Mouse (Mus musculus) liver, embryonic 15.5 days (tissue): ENCODE data around the gene Trim43b. TPM values are rescaled to one million over a fixed set of nuclear protein-coding genes. Genes with fewer than 3 reads are reported as not detected.
"Not testable (repeated sequence)": the region's sequence is repeated elsewhere in the genome, so short reads cannot be mapped to it uniquely, and the experiment has no call there.

Experiments
- ATAC-seq: fragments of 200-750 bp; cut with Nextera tagmentation; 2 replicates; pipeline ENCODE4 v1.8.0; 2017; ENCODE audit warnings: moderate number of reproducible peaks, mild to moderate bottlenecking, moderate library complexity; ENCODE audit not compliant: insufficient read depth
- H3K27ac ChIP-seq: fragments of 300-500 bp; sonication (generic); replicated peaks from 2 replicates; pipeline ENCODE4 v1.5.1; 2015; ENCODE audit warnings: mild to moderate bottlenecking, inconsistent platforms
- H3K27me3 ChIP-seq: fragments of 300-500 bp; sonication (generic); 2 replicates; pipeline ENCODE4 v1.6.1; 2015; ENCODE audit warnings: mild to moderate bottlenecking, inconsistent platforms
- H3K36me3 ChIP-seq: fragments of 300-500 bp; sonication (generic); replicated peaks from 2 replicates; pipeline ENCODE4 v1.6.1; 2015; ENCODE audit warnings: moderate library complexity, mild to moderate bottlenecking, inconsistent platforms
- H3K4me1 ChIP-seq: fragments of 300-500 bp; sonication (generic); replicated peaks from 2 replicates; pipeline ENCODE4 v1.6.1; 2015; ENCODE audit warnings: inconsistent platforms
- H3K4me2 ChIP-seq: fragments of 300-500 bp; sonication (generic); 2 replicates; pipeline ENCODE4 v1.6.1; 2015; ENCODE audit warnings: moderate library complexity, mild to moderate bottlenecking, inconsistent platforms
- H3K4me3 ChIP-seq: fragments of 300-500 bp; sonication (generic); replicated peaks from 2 replicates; pipeline ENCODE4 v1.5.1; 2015; ENCODE audit warnings: mild to moderate bottlenecking, inconsistent platforms
- H3K9ac ChIP-seq: fragments of 300-500 bp; sonication (generic); 2 replicates; pipeline ENCODE4 v1.6.1; 2015; ENCODE audit warnings: moderate library complexity, mild to moderate bottlenecking, inconsistent platforms
- H3K9me3 ChIP-seq: fragments of 300-500 bp; sonication (generic); replicated peaks from 2 replicates; pipeline ENCODE4 v1.6.1; 2016; ENCODE audit warnings: inconsistent platforms
- WGBS: fragments of 180-500 bp; shearing (Covaris S2); methylation state at CpG from one replicate; pipeline ENCODE4 v1.1.7; 2015; ENCODE audit warnings: mixed read lengths; ENCODE audit not compliant: insufficient replicate concordance; 5-methylcytosine and 5-hydroxymethylcytosine counted together
- polyA plus RNA-seq: library from polyadenylated mRNA; unstranded; fragments of >200 nt; fragmentation: Nextera tagmentation; extraction: Ambion mirVana; gene quantifications from 2 replicates; pipeline ENCODE4 v1.2.1, GENCODE M21; 2015

The Trim43b gene
- polyA plus RNA-seq: not detected in 2 replicates

GRCm38 (mm10) chr9:89092735-89093134 is at the start of gene Trim43b:
Trim43b (minus strand) TSS chr9:89092835.
- H3K4me2 ChIP-seq, H3K27ac ChIP-seq, H3K4me3 ChIP-seq, H3K9ac ChIP-seq, ATAC-seq, H3K9me3 ChIP-seq, H3K4me1 ChIP-seq, H3K27me3 ChIP-seq, H3K36me3 ChIP-seq: not testable (repeated sequence)
- WGBS: 26% methylated on average over 2 of the region's 2 CpGs

- not testable (repeated sequence) for H3K27me3 ChIP-seq, H3K9ac ChIP-seq, H3K4me3 ChIP-seq, H3K36me3 ChIP-seq, H3K27ac ChIP-seq, H3K9me3 ChIP-seq, H3K4me2 ChIP-seq, H3K4me1 ChIP-seq, ATAC-seq
- 72% methylated on average over 7 of the region's 7 CpGs for WGBS
Measured at GRCm38 (mm10) chr9:89104576-89104975, 11.9 kb upstream of the Trim43b start.

- not testable (repeated sequence) for H3K4me1 ChIP-seq, H3K9me3 ChIP-seq
- WGBS: 78% methylated on average over 13 of the region's 13 CpGs
Measured at GRCm38 (mm10) chr9:89086746-89087145, 5.9 kb downstream of the Trim43b start.

GRCm38 (mm10) chr9:89079637-89080036 is 13.0 kb downstream of the Trim43b start:
- not testable (repeated sequence) for H3K4me3 ChIP-seq, H3K9me3 ChIP-seq, H3K27ac ChIP-seq, H3K9ac ChIP-seq, H3K36me3 ChIP-seq, H3K4me2 ChIP-seq, H3K27me3 ChIP-seq, ATAC-seq, H3K4me1 ChIP-seq
- WGBS: 58% methylated on average over 10 of the region's 10 CpGs

More at GRCm38 (mm10) chr9:89086746-89087145, 5.9 kb downstream of the Trim43b start:
- H3K9ac ChIP-seq, H3K27ac ChIP-seq, H3K4me3 ChIP-seq, H3K36me3 ChIP-seq, ATAC-seq, H3K4me2 ChIP-seq, H3K27me3 ChIP-seq: not testable (repeated sequence)

- H3K9me3 ChIP-seq, H3K4me3 ChIP-seq, H3K9ac ChIP-seq, H3K36me3 ChIP-seq, ATAC-seq, H3K4me1 ChIP-seq, H3K27me3 ChIP-seq, H3K4me2 ChIP-seq, H3K27ac ChIP-seq: not testable (repeated sequence)
- 36% methylated on average over 2 of the region's 5 CpGs for WGBS
Measured at GRCm38 (mm10) chr9:89076508-89076907, 16.1 kb downstream of the Trim43b start.

GRCm38 (mm10) chr9:89067143-89067501 is 25.5 kb downstream of the Trim43b start:
- H3K27me3 ChIP-seq, H3K9ac ChIP-seq, H3K4me3 ChIP-seq, H3K36me3 ChIP-seq, H3K27ac ChIP-seq, H3K4me2 ChIP-seq, H3K9me3 ChIP-seq, H3K4me1 ChIP-seq, ATAC-seq: not testable (repeated sequence)
- 85% methylated on average over 3 of the region's 6 CpGs for WGBS

GRCm38 (mm10) chr9:89066378-89067142 is 26.1 kb downstream of the Trim43b start:
- not testable (repeated sequence) for H3K27me3 ChIP-seq, H3K36me3 ChIP-seq, H3K9me3 ChIP-seq, H3K27ac ChIP-seq, H3K9ac ChIP-seq, H3K4me1 ChIP-seq, H3K4me3 ChIP-seq, H3K4me2 ChIP-seq
- WGBS: 61% methylated on average over 41 of the region's 44 CpGs
- peak; percentile 89 for ATAC-seq

Other genes with a start within 250 kb of the Trim43b start
- gene Bcl2a1a, start 135.9 kb downstream of the Trim43b start, polyA plus RNA-seq: 0.35 and 0.83 TPM in 2 replicates
- 0.97 and 1.2 TPM in 2 replicates for gene Bcl2a1b, start 106.4 kb upstream of the Trim43b start, polyA plus RNA-seq
- 0.45 TPM in 1 of 2 replicates, not detected in the other for gene Gm29094, start 106.5 kb upstream of the Trim43b start, polyA plus RNA-seq
- 14.3 and 16.0 TPM in 2 replicates for gene Mthfs, start 117.8 kb upstream of the Trim43b start, polyA plus RNA-seq